Mouse (Mus musculus) forebrain, embryonic 15.5 days (tissue): ENCODE measurements around the gene Zfp523. TPM values are rescaled to one million over a fixed set of nuclear protein-coding genes. Genes with fewer than 3 reads are reported as not detected.

ENCODE experiments used
- ATAC-seq: fragments of 200-750 bp; cut with Nextera tagmentation; replicated peaks from 2 replicates; pipeline ENCODE4 v1.8.0; 2017; ENCODE audit warnings: mild to moderate bottlenecking, moderate TSS enrichment, moderate library complexity
- H3K27ac ChIP-seq: fragments of 300-500 bp; sonication (generic); replicated peaks from 2 replicates; pipeline ENCODE4 v1.5.1; 2015; ENCODE audit warnings: mild to moderate bottlenecking, inconsistent platforms
- H3K27me3 ChIP-seq: fragments of 300-500 bp; sonication (generic); 2 replicates; pipeline ENCODE4 v1.6.1; 2015; ENCODE audit warnings: inconsistent platforms
- H3K36me3 ChIP-seq: fragments of 300-500 bp; sonication (generic); 2 replicates; pipeline ENCODE4 v1.6.1; 2015; ENCODE audit warnings: mild to moderate bottlenecking, inconsistent platforms
- H3K4me1 ChIP-seq: fragments of 300-500 bp; sonication (generic); 2 replicates; pipeline ENCODE4 v1.6.1; 2015; ENCODE audit warnings: inconsistent platforms
- H3K4me2 ChIP-seq: fragments of 300-500 bp; sonication (generic); replicated peaks from 2 replicates; pipeline ENCODE4 v1.6.1; 2015; ENCODE audit warnings: mild to moderate bottlenecking, inconsistent platforms
- H3K4me3 ChIP-seq: fragments of 300-500 bp; sonication (generic); 2 replicates; pipeline ENCODE4 v1.5.1; 2015; ENCODE audit warnings: mild to moderate bottlenecking, inconsistent platforms
- H3K9ac ChIP-seq: fragments of 300-500 bp; sonication (generic); replicated peaks from 2 replicates; pipeline ENCODE4 v1.6.1; 2015; ENCODE audit warnings: mild to moderate bottlenecking, inconsistent platforms
- H3K9me3 ChIP-seq: fragments of 300-500 bp; sonication (generic); 2 replicates; pipeline ENCODE4 v1.6.1; 2016; ENCODE audit warnings: inconsistent platforms
- WGBS: fragments of 180-500 bp; shearing (Covaris S2); methylation state at CpG from one replicate; pipeline ENCODE4 v1.1.7; 2015; ENCODE audit warnings: mixed read lengths; 5-methylcytosine and 5-hydroxymethylcytosine counted together
- polyA plus RNA-seq: library from polyadenylated mRNA; unstranded; fragments of >200 nt; fragmentation: Nextera tagmentation; extraction: Ambion mirVana; gene quantifications from 2 replicates; pipeline ENCODE4 v1.2.1, GENCODE M21; 2015

The Zfp523 gene
- polyA plus RNA-seq, 1 experiment from 2014 or later = 40.7 TPM

DNA sequence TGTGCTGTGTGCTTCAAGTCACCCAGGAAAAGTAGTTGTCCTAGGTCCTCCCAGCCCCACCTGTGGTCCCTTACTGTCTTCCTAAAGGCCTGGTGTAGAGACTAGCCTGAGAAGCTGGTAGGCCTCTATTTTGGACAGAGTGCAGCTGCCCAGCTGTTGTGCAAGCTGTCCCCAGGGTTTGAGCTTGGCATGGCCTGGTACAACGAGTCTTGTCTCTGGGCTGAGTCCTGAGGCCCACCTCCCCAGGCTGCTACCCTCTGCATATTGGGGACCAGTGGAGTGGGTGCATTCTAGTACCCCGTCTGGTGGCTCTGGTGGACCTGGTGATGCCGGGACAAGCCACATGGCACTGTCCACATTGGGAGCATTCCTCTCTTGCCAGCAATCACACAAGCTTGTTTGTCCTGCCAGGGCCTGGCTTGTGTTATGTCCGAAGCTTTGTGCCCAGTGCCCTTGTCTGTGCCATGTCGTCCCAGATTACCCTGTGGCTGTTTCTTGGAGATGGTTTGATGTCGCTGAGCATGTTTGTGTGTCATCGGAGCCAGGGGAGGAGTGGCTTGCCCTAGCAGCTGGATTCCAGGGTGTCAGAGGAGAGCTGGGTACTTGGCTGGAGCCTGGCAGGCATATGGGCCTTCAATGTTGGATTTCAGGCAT, 59.2 kb downstream of the Zfp523 start:
- no peak overlapping the region for H3K4me2 ChIP-seq
- no peaks in the 10 kb centered on the region for H3K27me3 ChIP-seq
- H3K9me3 ChIP-seq = no peaks in the 10 kb centered on the region
- WGBS = 82% methylated on average over 7 of the region's 7 CpGs
- no peak for ATAC-seq
- H3K4me1 ChIP-seq = peaks cover 6% of the 10 kb centered on the region
- no peaks in the 10 kb centered on the region for H3K36me3 ChIP-seq
- no peak overlapping the region for H3K4me3 ChIP-seq
- 0 out of 2 replicates have a peak overlapping the region, but pooled peaks have one; percentile 8 for H3K27ac ChIP-seq
- H3K9ac ChIP-seq = no peak overlapping the region

DNA sequence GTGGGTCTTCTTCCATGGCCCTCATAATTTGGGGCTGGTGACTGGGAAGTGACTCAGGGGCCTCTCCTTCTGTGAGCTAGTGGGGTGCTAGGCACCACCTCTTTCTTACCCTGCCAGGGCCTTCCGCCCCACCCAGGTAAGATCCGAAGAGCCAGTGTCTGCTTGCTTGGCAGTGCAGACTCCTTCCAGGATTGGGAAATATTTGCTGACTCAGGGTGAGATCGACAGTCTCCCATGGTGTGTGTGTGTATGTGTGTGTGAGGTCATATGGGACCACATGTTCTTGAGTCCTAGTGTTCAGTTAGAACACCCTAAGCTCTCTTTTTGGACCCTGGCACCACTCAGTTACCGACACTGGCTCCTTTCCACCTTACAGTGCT, 59.7 kb downstream of the Zfp523 start:
- ATAC-seq = no peak
- WGBS = 89% methylated on average over 4 of the region's 4 CpGs
- Histone ChIP-seq H3K4me2 (no peak overlapping the region), H3K36me3 (no peaks in the 10 kb centered on the region), H3K4me1 (peaks cover 6% of the 10 kb centered on the region), H3K9me3 (no peaks in the 10 kb centered on the region), H3K27ac (peak overlapping the region; percentile 8; the same call in 1 of the 2 replicates), H3K4me3 (no peak overlapping the region), H3K9ac (no peak overlapping the region), H3K27me3 (no peaks in the 10 kb centered on the region)

DNA sequence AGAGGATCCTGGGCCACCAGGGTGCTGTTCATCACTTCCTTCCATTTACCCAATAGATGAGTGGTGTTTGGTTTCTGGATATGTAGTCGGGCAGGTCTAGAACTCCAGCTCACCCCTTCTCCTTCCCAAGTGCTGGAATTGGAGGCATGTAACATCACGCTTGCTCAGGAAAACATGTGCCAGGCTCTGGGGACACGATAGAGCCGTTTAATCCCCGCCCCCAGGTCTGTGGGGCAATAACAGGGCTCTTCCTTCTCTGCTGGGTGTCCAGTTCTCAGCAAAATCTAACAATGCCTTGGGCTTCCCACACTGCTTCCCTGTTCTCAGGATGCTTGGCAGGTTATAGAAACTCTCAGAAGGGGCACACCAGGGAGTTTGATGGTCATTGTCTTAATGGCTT, 60.4 kb downstream of the Zfp523 start:
- Histone ChIP-seq H3K9me3 (no peaks in the 10 kb centered on the region), H3K27ac (no peak overlapping the region), H3K9ac (no peak overlapping the region), H3K27me3 (no peaks in the 10 kb centered on the region), H3K4me3 (no peak overlapping the region), H3K36me3 (no peaks in the 10 kb centered on the region), H3K4me1 (peaks cover 6% of the 10 kb centered on the region), H3K4me2 (no peak overlapping the region)
- whole genome bisulfite sequencing = 47% methylated on average over 5 of the region's 5 CpGs
- ATAC-seq = no peak

DNA sequence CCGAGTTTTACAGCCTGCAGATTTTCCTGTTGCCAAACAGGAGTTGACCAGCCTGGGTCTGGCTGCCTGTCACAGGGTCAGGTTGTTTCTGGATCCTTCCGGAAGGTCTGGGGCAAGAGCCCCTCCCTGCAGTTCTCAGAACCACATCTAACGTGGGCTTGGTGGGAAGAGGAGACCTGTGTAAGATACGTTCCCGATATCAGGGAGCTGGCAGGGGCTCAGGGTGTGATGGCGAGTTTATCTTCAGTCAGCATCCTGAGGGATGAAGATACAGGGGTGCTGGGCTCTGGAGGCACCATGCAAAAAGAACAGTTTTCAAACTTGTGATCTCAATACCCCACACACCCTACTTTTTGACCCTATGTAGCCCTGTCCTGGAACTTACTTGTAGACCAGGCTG, 60.9 kb downstream of the Zfp523 start:
- H3K36me3 ChIP-seq = no peaks in the 10 kb centered on the region
- H3K27me3 ChIP-seq = no peaks in the 10 kb centered on the region
- no peak overlapping the region for H3K4me3 ChIP-seq
- H3K27ac ChIP-seq = no peak overlapping the region
- H3K4me2 ChIP-seq = no peak overlapping the region
- peaks cover 6% of the 10 kb centered on the region for H3K4me1 ChIP-seq
- WGBS = 74% methylated on average over 6 of the region's 6 CpGs
- no peak for ATAC-seq
- no peak overlapping the region for H3K9ac ChIP-seq
- H3K9me3 ChIP-seq = no peaks in the 10 kb centered on the region

DNA sequence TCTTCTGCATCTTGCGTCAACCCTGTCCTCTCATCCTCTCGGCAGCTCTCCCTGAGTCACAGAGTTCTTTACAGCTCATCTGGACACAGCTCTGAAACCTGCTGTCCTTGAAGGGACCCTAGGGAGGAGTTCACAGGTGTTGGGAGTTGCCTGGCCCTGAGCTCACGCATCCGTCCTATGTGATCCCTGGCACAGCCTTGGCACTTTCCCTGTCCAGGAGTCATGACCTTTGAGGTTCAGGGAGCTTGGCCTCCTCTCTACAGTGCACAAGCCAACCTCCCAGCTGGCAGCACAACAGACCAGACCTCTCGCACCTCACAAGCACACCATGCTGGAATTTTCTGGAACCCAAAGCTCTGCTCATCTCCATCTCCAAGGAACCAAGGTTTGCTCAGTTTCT, 63.9 kb downstream of the Zfp523 start:
- no peaks in the 10 kb centered on the region for H3K27me3 ChIP-seq
- WGBS = 94% methylated on average over 5 of the region's 5 CpGs
- no peak for ATAC-seq

DNA sequence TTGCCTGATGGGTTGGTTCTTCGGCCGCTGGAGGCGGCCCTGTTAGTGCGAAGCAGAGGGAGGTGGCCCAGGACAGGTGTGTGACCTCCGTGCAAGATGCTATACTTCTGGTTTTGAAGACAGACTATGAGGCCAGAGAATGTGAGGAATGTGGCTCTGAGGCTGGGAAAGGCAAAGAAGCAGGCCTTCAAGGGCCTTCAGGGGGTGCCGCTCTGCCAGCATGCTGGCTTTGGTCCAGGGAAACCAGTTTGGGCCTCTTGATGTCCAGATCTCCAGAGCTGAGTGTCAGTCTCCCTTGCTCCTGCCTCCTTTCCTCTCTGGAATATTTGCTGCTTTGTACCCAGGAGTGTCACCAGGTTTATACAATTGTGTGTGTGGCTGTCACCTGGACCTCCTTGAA, 65.4 kb downstream of the Zfp523 start:
- H3K4me1 ChIP-seq = peaks cover 12% of the 10 kb centered on the region
- no peak for ATAC-seq
- no peaks in the 10 kb centered on the region for H3K9me3 ChIP-seq
- H3K4me3 ChIP-seq = no peak overlapping the region
- H3K27ac ChIP-seq = no peak overlapping the region
- H3K4me2 ChIP-seq = no peak overlapping the region
- no peaks in the 10 kb centered on the region for H3K27me3 ChIP-seq
- no peaks in the 10 kb centered on the region for H3K36me3 ChIP-seq
- H3K9ac ChIP-seq = no peak overlapping the region
- 80% methylated on average over 6 of the region's 6 CpGs for WGBS

More for the DNA sequence above, 63.9 kb downstream of the Zfp523 start:
- no peak overlapping the region for H3K27ac ChIP-seq
- H3K9me3 ChIP-seq = no peaks in the 10 kb centered on the region
- H3K9ac ChIP-seq = no peak overlapping the region
- H3K4me3 ChIP-seq = no peak overlapping the region
- no peaks in the 10 kb centered on the region for H3K36me3 ChIP-seq
- H3K4me2 ChIP-seq = no peak overlapping the region
- peaks cover 12% of the 10 kb centered on the region for H3K4me1 ChIP-seq

DNA sequence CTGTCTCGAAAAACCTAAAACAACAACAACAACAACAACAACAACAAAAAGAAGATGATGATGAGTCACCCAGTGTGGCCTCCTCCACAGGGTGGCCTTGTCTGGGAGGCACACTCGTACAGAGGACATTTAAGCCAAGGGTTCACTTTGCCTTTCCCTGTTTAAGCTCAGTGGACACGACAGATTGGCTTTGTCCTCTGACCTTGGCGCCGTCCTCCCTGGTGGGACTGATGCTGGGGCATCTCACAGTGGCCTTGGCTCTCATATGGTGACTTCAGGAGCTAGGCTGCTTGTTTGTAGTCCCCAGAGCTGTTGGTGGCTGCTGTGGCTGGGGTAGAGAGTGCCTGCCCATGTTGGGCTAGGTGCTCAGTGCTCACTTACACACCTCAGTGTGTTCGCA, 67.3 kb downstream of the Zfp523 start:
- H3K4me1 ChIP-seq = peaks cover 12% of the 10 kb centered on the region
- ATAC-seq = 0 out of 2 replicates have a peak, but pooled peaks have one; percentile 11

DNA sequence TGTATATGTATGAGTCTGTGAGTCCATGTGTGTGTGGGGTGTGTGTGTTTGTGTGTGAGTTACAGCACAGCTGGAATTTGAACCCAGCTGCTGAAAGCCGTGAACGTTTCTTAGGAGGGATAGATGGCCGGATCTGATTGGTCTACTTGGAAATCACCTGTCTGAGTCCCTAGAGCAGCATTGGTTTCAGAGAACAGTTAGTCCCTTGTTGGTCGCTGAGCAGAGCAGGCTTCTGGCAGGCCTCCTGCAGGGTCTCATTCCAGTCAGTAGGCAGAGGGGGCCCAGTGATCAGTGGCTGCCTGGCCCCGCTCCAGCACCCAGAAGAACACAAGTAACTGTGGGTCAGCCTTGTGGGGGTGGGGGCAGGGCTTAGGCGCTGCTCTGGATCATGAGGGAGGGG, 67.8 kb downstream of the Zfp523 start:
- no peak overlapping the region for H3K9ac ChIP-seq
- WGBS = 19% methylated on average over 6 of the region's 6 CpGs
- H3K4me3 ChIP-seq = no peak overlapping the region
- H3K4me1 ChIP-seq = peaks cover 12% of the 10 kb centered on the region
- H3K9me3 ChIP-seq = no peaks in the 10 kb centered on the region
- no peaks in the 10 kb centered on the region for H3K27me3 ChIP-seq
- ATAC-seq = peak; percentile 48; the same call in 1 of the 2 replicates
- no peak overlapping the region for H3K4me2 ChIP-seq
- H3K36me3 ChIP-seq = no peaks in the 10 kb centered on the region
- H3K27ac ChIP-seq = no peak overlapping the region

More for the DNA sequence above, 67.3 kb downstream of the Zfp523 start:
- H3K27ac ChIP-seq = no peak overlapping the region
- H3K9me3 ChIP-seq = no peaks in the 10 kb centered on the region
- H3K36me3 ChIP-seq = no peaks in the 10 kb centered on the region
- H3K27me3 ChIP-seq = no peaks in the 10 kb centered on the region
- WGBS = 86% methylated on average over 6 of the region's 6 CpGs
- H3K4me2 ChIP-seq = no peak overlapping the region
- H3K9ac ChIP-seq = no peak overlapping the region
- no peak overlapping the region for H3K4me3 ChIP-seq

DNA sequence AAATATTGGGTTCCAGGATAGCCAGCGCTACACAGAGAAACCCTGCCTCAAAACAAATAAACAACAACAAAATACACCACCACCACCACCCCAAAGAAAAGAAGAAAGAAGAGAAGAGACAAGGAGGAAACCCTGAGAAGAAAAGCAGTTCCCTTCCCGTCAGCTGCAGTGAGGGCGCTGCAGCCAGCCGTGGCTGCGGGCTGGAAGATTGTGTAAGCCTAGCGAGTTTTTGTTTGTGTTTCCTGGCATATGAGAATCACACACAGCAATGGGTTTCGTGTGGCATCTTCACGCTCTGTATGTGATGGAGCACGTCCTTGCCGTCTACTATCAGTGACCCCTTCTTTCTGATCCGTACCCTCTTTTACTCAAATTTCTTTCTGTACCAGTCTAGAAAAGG, 69.7 kb downstream of the Zfp523 start:
- 72% methylated on average over 11 of the region's 11 CpGs for WGBS
- H3K4me2 ChIP-seq = no peak overlapping the region
- no peaks in the 10 kb centered on the region for H3K27me3 ChIP-seq
- H3K4me1 ChIP-seq = peaks cover 12% of the 10 kb centered on the region
- H3K27ac ChIP-seq = no peak overlapping the region
- no peaks in the 10 kb centered on the region for H3K36me3 ChIP-seq
- no peak overlapping the region for H3K4me3 ChIP-seq
- no peak overlapping the region for H3K9ac ChIP-seq
- no peaks in the 10 kb centered on the region for H3K9me3 ChIP-seq
- ATAC-seq = no peak

DNA sequence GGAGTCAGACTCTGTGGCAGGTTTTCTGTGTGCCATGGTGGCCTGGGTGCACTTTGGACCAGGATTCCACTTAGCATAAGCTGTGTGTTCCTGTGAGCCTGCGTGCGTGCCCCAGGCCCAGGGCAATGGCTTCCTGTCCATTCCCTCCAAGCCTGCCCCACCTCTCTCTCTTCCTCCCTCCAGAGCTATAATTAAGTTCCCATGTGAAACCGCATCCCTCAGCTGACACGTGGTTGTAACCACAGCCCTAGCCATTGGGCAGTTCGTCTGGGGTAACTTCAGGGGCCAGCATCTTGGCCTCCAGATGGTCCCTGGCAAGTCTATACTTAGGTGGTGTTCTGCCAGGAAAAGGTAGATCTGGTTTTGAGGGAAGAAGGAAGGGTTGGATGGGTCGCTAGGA, 70.7 kb downstream of the Zfp523 start:
- WGBS = 75% methylated on average over 6 of the region's 6 CpGs
- Histone ChIP-seq H3K4me2 (no peak overlapping the region), H3K9ac (no peak overlapping the region), H3K4me1 (peaks cover 14% of the 10 kb centered on the region), H3K9me3 (no peaks in the 10 kb centered on the region), H3K4me3 (no peak overlapping the region), H3K36me3 (no peaks in the 10 kb centered on the region), H3K27me3 (no peaks in the 10 kb centered on the region), H3K27ac (no peak overlapping the region)
- ATAC-seq = no peak

DNA sequence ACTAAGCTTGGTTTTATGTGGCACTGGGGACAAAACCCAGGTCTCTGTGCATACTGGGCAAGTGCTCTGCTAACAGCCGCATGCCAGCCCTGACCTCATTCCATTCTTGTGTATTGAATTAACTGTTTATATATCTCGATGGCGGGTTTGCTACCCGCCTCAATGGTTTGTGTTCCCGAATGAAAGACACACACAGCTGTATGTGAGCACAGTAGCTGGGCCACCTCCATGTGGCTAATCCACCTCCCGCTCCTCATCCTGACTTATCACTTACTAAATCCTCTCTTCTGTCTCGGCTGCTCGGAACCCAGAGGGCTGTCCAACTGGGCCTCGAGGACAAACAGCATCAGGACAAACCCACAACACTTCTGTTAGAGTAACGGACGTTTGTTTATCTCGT, 72.1 kb downstream of the Zfp523 start:
- no peak overlapping the region for H3K27ac ChIP-seq
- 62% methylated on average over 12 of the region's 12 CpGs for WGBS
- H3K4me1 ChIP-seq = peaks cover 14% of the 10 kb centered on the region
- no peak overlapping the region for H3K4me3 ChIP-seq
- H3K27me3 ChIP-seq = no peaks in the 10 kb centered on the region
- no peak for ATAC-seq
- H3K4me2 ChIP-seq = no peak overlapping the region
- H3K9me3 ChIP-seq = no peaks in the 10 kb centered on the region
- H3K9ac ChIP-seq = no peak overlapping the region
- no peaks in the 10 kb centered on the region for H3K36me3 ChIP-seq

DNA sequence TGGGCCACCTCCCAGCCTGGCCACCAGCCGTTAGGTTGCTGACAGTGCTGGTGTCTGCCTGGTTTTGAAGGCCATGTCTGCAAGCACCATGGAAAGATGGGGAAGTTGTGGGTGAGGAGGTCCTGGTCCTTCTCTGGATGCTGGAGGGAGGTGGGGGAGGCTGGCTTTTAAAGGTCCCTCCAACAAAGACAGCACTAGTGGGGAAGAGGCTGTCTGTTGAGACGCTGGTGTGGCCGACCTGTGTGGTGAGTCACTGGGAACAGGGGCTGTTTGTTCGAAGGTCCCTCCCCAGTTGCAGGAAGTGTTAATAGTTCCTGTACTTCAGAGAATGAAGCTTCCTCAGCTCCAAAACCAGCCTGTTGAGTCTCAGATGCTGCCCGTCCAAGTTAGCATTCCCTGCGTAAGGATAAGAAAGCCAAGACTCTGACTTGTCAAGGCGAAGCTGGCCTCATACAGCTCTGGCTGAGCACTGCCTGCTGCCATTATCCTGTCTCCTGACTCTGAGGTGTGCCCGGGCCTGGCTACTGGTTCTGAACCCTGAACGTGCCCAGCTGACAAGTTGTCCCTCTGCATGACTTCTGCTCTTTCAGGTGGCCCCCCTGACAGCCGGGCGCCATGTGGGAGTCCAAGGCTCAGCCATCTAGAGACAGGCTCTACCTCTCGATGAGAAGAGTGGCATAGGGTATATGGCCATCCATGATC, 74.8 kb downstream of the Zfp523 start:
- Histone ChIP-seq H3K9ac (no peak overlapping the region), H3K27me3 (no peaks in the 10 kb centered on the region), H3K27ac (no peak overlapping the region), H3K4me1 (peaks cover 4% of the 10 kb centered on the region; the same call in 1 of the 2 replicates), H3K4me3 (no peak overlapping the region), H3K9me3 (no peaks in the 10 kb centered on the region), H3K36me3 (no peaks in the 10 kb centered on the region), H3K4me2 (no peak overlapping the region)
- WGBS = 88% methylated on average over 12 of the region's 12 CpGs
- ATAC-seq = no peak

DNA sequence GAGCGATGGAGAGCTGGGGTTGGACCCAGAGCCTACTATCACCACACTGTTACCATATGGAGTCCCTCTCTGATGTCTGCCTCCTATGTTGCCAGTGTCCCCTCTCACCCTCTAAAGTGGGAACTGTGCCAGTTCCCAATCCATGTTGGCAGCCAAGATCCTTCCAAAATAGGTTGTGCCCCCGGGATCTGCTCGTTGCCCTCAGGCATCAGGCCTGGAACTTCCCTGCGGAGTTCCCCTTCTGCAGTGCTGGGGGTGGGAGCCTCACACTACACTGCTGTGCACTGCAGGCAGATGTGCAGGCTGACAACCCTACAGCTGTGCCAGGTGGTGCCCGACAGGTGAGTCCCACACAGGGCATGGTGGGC, 75.3 kb downstream of the Zfp523 start:
- no peaks in the 10 kb centered on the region for H3K36me3 ChIP-seq
- H3K4me2 ChIP-seq = no peak overlapping the region
- no peaks in the 10 kb centered on the region for H3K27me3 ChIP-seq
- H3K9ac ChIP-seq = no peak overlapping the region
- no peak for ATAC-seq
- 69% methylated on average over 5 of the region's 5 CpGs for WGBS
- H3K9me3 ChIP-seq = no peaks in the 10 kb centered on the region
- H3K27ac ChIP-seq = no peak overlapping the region
- H3K4me3 ChIP-seq = no peak overlapping the region
- peaks cover 4% of the 10 kb centered on the region; the same call in 1 of the 2 replicates for H3K4me1 ChIP-seq
